Mouse (Mus musculus): Measurements from ENCODE around the gene Tob1.

- TF ChIP-seq EP300 (IDR thresholded peaks at IDR 0.05; ENCODE audit: insufficient read depth, low read depth, low read length) (no peak), CTCF (IDR thresholded peaks at IDR 0.05; ENCODE audit: low read depth, low read length) (no peak)
These were observed 49.2 kb upstream of the Tob1 start for GRCm38 (mm10) chr11:94161867-94162581.

All from ES-Bruce4 (cell line).